Mouse (Mus musculus) intestine, embryonic 14.5 days (tissue): ENCODE results near the gene Camkmt. TPM values are rescaled to one million over a fixed set of nuclear protein-coding genes. Genes with fewer than 3 reads are reported as not detected.

Experiments
- ATAC-seq: fragments of 200-750 bp; cut with Nextera tagmentation; replicated peaks from 2 replicates; pipeline ENCODE4 v1.8.0; 2017; ENCODE audit warnings: low read depth, moderate number of reproducible peaks, moderate TSS enrichment, moderate library complexity; ENCODE audit not compliant: low FRiP score, low TSS enrichment
- DNase-seq: peaks from one replicate; pipeline ENCODE4 v3.0.0-alpha.2; 2018; ENCODE audit warnings: low spot score
- H3K27ac ChIP-seq: fragments of 300-500 bp; sonication (generic); 2 replicates; pipeline ENCODE4 v1.5.1; 2014; ENCODE audit warnings: low read depth, mild to moderate bottlenecking, control low read depth
- H3K27me3 ChIP-seq: fragments of 300-500 bp; sonication (generic); replicated peaks from 2 replicates; pipeline ENCODE4 v1.6.1; 2014; ENCODE audit warnings: low read length, control low read depth; ENCODE audit not compliant: control insufficient read depth, insufficient read depth
- H3K36me3 ChIP-seq: fragments of 300-500 bp; sonication (generic); 2 replicates; pipeline ENCODE4 v1.6.1; 2014; ENCODE audit warnings: low read length, control low read depth; ENCODE audit not compliant: control insufficient read depth, insufficient read depth
- H3K4me1 ChIP-seq: fragments of 300-500 bp; sonication (generic); replicated peaks from 2 replicates; pipeline ENCODE4 v1.6.1; 2014; ENCODE audit warnings: low read length, control low read depth, mixed read lengths; ENCODE audit not compliant: control insufficient read depth, insufficient read depth
- H3K4me2 ChIP-seq: fragments of 300-500 bp; sonication (generic); 2 replicates; pipeline ENCODE4 v1.6.1; 2014; ENCODE audit warnings: low read length
- H3K4me3 ChIP-seq: fragments of 300-500 bp; sonication (generic); 2 replicates; pipeline ENCODE4 v1.5.1; 2014; ENCODE audit warnings: low read depth, low read length, control low read depth, mixed read lengths
- H3K9ac ChIP-seq: fragments of 300-500 bp; sonication (generic); 2 replicates; pipeline ENCODE4 v1.6.1; 2014; ENCODE audit warnings: mild to moderate bottlenecking, low read length
- H3K9me3 ChIP-seq: fragments of 300-500 bp; sonication (generic); 2 replicates; pipeline ENCODE4 v1.6.1; 2016; ENCODE audit warnings: low read length, control low read depth; ENCODE audit not compliant: control insufficient read depth
- WGBS: fragments of 180-500 bp; shearing (Covaris S2); extraction: QIAGEN DNeasy Blood & Tissue Kit; methylation state at CpG from one replicate; pipeline ENCODE4 v1.1.7; 2014; 5-methylcytosine and 5-hydroxymethylcytosine counted together
- polyA plus RNA-seq: library from polyadenylated mRNA; unstranded; fragments of >200 nt; fragmentation: Nextera tagmentation; extraction: Ambion mirVana; gene quantifications from 2 replicates; pipeline ENCODE4 v1.2.1, GENCODE M21; 2014

Gene Camkmt
- polyA plus RNA-seq, 1 experiment from 2014 or later = 14.6 TPM

DNA sequence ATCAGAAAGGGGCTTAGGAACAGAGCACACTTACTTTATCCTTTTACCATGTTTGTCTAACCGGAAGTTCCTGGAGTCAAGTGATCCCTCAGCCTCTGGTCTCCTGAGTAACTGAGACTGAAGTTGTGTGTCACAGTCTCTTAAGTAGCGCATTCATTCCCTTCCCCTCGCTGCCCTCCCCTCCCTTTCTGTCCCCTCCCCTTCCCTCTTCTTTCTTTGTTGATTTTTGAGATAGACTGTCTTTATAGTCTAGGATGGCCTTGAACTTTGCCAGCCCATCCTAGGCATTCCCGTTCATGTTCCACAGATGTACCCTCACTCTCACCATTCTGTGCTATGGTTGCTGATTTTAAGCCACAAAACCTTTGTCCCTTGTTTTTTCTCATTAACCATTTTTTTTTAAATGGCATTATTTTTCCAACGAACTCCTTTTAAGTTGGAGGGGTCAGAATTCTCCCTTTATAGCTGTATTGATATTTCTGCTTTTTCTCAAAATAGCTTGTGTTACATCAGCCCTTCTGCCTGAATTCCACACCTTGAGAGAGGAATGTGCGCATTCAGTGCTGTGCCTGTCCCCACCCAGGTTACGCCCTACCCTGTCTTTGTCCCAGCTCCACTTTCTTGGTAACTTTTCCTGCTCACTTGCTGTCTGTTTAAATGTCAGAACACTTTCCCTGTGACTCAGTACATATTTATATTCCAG lies 72.4 kb downstream of the Camkmt start:
- 0 out of 2 replicates have a peak overlapping the region, but pooled peaks have one; percentile 16 for H3K27ac ChIP-seq

DNA sequence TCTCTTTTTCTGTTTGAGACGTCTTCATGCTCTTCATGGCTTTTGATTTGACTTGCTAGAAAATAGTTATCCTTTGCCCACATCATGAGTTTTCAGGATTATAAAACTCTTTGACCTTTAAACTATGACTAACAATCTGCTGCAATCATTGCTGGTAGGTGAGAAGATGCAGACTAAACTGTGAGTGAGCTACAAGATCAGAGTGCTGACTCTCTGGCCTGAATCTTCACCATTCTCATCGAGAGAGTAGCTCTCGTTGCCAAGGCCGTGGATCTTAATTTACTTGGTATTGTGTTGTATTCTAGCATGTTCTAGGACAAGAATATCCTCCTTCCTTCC lies 72.9 kb downstream of the Camkmt start:
- WGBS = 81% methylated on average over 4 of the region's 4 CpGs
- no peak for DNase-seq
- no peak for ATAC-seq
- H3K36me3 ChIP-seq = no peaks in the 10 kb centered on the region
- H3K4me3 ChIP-seq = no peak overlapping the region
- H3K27ac ChIP-seq = no peak overlapping the region
- no peak overlapping the region for H3K9ac ChIP-seq
- H3K4me2 ChIP-seq = no peak overlapping the region
- no peaks in the 10 kb centered on the region for H3K27me3 ChIP-seq
- no peaks in the 10 kb centered on the region for H3K9me3 ChIP-seq
- H3K4me1 ChIP-seq = no peaks in the 10 kb centered on the region

More for the DNA sequence above, 72.4 kb downstream of the Camkmt start:
- 72% methylated on average over 7 of the region's 7 CpGs for WGBS
- no peaks in the 10 kb centered on the region for H3K9me3 ChIP-seq
- ATAC-seq (0 out of 2 replicates have a peak, but pooled peaks have one; percentile 36), DNase-seq (no peak)
- H3K4me3 ChIP-seq = no peak overlapping the region
- H3K4me1 ChIP-seq = no peaks in the 10 kb centered on the region
- no peak overlapping the region for H3K9ac ChIP-seq
- no peak overlapping the region for H3K4me2 ChIP-seq
- H3K36me3 ChIP-seq = no peaks in the 10 kb centered on the region
- no peaks in the 10 kb centered on the region for H3K27me3 ChIP-seq

DNA sequence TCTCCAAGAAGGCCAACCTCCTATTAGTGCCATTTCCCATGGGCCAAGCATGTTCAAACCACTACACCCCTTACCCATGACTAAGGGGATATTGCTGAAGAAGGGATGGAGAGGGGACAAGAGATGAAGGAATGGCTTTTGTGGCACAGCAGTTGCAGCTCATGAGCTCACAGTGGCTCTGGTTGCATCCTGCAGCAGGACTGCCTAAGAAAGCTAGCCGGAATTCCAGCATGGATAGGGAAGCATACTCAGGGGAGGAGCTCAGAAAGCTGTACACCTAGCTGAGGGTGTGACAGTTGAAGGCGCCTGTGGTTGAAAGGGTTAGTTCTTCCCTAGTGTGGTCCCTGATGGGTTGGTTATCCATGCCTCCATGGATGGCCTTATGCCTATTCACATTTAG lies 78.4 kb downstream of the Camkmt start:
- H3K4me3 ChIP-seq = no peak overlapping the region
- no peak overlapping the region for H3K27ac ChIP-seq
- no peak overlapping the region for H3K9ac ChIP-seq
- H3K4me1 ChIP-seq = no peaks in the 10 kb centered on the region
- 89% methylated on average over 2 of the region's 2 CpGs for WGBS
- no peaks in the 10 kb centered on the region for H3K9me3 ChIP-seq
- no peaks in the 10 kb centered on the region for H3K27me3 ChIP-seq
- H3K36me3 ChIP-seq = no peaks in the 10 kb centered on the region
- no peak for ATAC-seq
- no peak for DNase-seq
- no peak overlapping the region for H3K4me2 ChIP-seq

DNA sequence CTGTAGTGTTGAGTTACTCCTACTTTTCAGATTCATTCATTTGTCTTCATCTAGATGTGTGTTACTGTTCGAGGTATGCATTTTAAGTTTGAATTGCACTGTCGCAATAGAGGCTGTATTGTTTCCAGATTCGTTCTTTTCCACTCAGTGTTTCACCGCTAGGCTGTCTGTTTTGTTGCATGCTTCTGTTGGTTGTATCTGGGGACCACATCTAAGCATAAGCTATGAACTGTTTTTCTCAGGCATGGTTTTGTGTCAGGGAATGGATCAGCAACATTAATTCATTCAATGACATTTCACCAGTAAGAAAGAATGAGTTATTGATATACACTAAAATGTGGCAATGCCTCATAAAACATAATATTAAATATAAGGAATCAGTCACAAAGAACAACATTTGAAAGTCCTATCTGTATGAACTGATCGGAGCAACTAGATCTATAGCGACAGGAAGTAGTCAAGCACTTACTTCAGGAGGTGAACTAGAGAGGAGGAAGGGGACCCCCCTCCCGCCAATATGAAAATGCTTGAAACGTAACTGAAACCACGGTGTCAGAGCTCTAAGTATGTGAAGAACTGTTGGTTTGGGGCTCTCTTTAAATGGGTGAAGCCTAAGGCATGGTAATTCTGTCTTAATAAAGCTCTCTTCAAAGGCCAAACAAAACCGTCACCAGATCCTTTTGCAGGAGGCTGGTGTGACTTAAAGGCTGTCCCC lies 80.3 kb downstream of the Camkmt start:
- H3K36me3 ChIP-seq = no peaks in the 10 kb centered on the region
- no peak for ATAC-seq
- H3K27me3 ChIP-seq = no peaks in the 10 kb centered on the region
- no peak overlapping the region for H3K9ac ChIP-seq
- 82% methylated on average over 10 of the region's 10 CpGs for WGBS
- H3K4me1 ChIP-seq = no peaks in the 10 kb centered on the region
- no peaks in the 10 kb centered on the region for H3K9me3 ChIP-seq
- no peak overlapping the region for H3K27ac ChIP-seq
- H3K4me3 ChIP-seq = no peak overlapping the region
- DNase-seq = no peak
- no peak overlapping the region for H3K4me2 ChIP-seq

GRCm38 (mm10) chr17:85171951-85172350 lies 81.6 kb downstream of the Camkmt start:
- no peaks in the 10 kb centered on the region for H3K4me1 ChIP-seq
- 39% methylated on average over 4 of the region's 4 CpGs for WGBS
- DNase-seq = no peak

DNA sequence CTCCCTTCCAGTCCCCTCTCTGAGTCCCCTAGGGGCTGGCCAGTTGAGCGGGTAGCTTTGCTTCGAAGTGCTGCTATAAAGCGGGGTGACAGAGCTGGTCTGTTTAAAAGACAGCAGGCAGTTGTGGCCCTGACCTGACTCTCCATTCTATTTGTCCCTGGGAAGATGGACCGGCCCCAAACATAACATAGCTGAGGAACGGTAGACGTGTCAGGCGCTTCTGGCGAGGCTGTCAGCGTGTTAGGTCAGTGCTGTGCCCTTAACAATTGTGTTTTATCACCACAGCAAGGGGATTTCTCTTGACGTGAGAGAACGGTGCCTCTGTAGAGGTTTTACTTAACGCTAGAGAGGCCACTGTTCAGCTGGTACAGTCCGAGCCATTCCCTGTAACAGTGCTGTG lies 86.9 kb downstream of the Camkmt start:
- DNase-seq (no peak), ATAC-seq (no peak)
- no peaks in the 10 kb centered on the region for H3K4me1 ChIP-seq
- no peak overlapping the region for H3K4me3 ChIP-seq
- no peaks in the 10 kb centered on the region for H3K27me3 ChIP-seq
- 49% methylated on average over 13 of the region's 13 CpGs for WGBS
- no peaks in the 10 kb centered on the region for H3K9me3 ChIP-seq
- H3K27ac ChIP-seq = no peak overlapping the region
- H3K36me3 ChIP-seq = no peaks in the 10 kb centered on the region
- no peak overlapping the region for H3K9ac ChIP-seq
- H3K4me2 ChIP-seq = no peak overlapping the region

More at GRCm38 (mm10) chr17:85171951-85172350, 81.6 kb downstream of the Camkmt start:
- H3K9ac ChIP-seq = no peak overlapping the region
- no peak for ATAC-seq
- no peaks in the 10 kb centered on the region for H3K36me3 ChIP-seq
- H3K4me3 ChIP-seq = no peak overlapping the region
- H3K27me3 ChIP-seq = no peaks in the 10 kb centered on the region
- H3K27ac ChIP-seq = no peak overlapping the region
- no peaks in the 10 kb centered on the region for H3K9me3 ChIP-seq
- no peak overlapping the region for H3K4me2 ChIP-seq

DNA sequence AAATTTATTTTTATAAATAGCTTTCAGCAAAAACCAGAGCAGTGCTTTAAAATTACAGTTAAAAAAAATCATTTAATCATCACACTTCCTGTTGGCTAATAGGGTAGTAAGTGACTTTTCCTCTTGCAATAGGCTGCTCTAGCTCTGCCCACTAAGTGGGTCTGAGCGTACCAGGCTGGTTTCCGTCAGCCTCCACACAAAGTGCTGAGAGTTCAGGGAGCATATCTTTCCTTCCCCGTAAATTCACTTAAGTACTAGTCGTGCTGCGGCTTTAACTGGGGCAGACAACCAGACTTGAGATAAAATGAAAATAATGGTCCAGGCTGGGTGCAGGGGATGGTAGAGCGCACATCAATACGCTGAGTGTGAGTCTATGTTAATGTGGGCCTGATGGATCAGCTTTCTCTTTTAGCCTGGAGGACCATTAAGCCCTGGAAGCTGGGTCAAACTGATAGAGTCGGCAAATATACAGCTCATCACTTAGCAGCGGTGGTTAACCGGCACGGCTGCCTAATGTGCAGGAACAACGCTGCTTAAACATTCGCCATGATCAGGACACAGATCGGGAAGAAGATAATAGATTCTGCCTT lies 90.2 kb downstream of the Camkmt start:
- DNase-seq = no peak
- no peaks in the 10 kb centered on the region for H3K36me3 ChIP-seq
- H3K9ac ChIP-seq = no peak overlapping the region
- H3K4me2 ChIP-seq = no peak overlapping the region
- H3K9me3 ChIP-seq = no peaks in the 10 kb centered on the region
- no peaks in the 10 kb centered on the region for H3K4me1 ChIP-seq
- 46% methylated on average over 14 of the region's 14 CpGs for WGBS
- no peaks in the 10 kb centered on the region for H3K27me3 ChIP-seq
- no peak for ATAC-seq
- H3K4me3 ChIP-seq = no peak overlapping the region
- no peak overlapping the region for H3K27ac ChIP-seq

DNA sequence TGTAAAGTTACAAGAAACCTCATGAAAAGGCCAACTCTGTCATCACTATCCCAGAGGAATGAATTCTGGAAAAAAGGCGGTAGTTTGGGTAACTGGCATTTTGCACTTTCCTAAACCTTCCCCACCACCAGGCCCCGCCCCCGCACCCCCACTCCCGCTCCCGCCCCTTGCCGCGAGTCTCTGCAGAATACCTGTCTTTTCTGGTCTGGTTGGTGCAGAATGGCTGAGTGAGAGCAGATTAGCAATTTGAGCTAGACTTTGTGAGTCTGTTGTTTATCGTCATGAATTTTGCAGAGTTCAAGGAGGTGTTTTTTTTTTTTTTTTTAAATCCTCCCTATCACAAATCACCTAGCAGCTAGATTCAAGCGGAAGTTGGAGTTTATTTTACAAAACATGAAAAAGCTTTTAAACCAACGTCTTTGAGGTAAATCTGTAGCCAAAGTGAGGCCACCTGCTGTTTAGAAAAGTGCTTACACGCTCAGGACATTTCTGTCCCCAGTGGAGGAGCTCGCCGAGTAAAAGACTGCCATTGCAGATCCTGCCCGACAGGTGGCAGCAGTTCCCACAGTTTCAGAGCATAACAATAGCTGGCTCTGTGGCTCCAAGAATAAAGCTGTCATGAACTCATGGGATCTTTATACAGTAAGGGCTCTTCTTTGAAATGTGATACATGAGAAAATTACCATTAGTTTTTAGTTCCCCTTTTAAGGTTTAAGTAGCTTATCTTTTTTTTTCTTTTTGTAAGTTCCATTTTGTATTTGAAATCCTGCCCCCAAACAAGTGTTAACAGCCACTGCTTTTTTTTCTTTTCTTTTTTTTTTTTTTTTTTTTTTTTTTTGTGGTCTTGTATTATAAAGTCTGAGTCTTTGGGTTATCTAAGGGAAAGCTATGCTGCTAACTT lies 99.1 kb downstream of the Camkmt start:
- Histone ChIP-seq H3K27ac (no peak overlapping the region), H3K4me1 (no peaks in the 10 kb centered on the region), H3K4me2 (peak overlapping the region; percentile 40), H3K9me3 (no peaks in the 10 kb centered on the region), H3K27me3 (no peaks in the 10 kb centered on the region), H3K4me3 (no peak overlapping the region), H3K9ac (no peak overlapping the region), H3K36me3 (no peaks in the 10 kb centered on the region)
- ATAC-seq (peak; percentile 79; the same call in 1 of the 2 replicates), DNase-seq (peak; percentile 90)
- WGBS = 4% methylated on average over 14 of the region's 14 CpGs
